Mouse (Mus musculus): ENCODE results near the gene Def6. TPM values are rescaled to one million over a fixed set of nuclear protein-coding genes. Genes with fewer than 3 reads are reported as not detected.
A peak's percentile ranks its signal among the peaks of the same experiment; 100 is the strongest.

The Def6 gene
- polyA plus RNA-seq, 1 experiment from 2014 or later = 4.6 TPM

DNA sequence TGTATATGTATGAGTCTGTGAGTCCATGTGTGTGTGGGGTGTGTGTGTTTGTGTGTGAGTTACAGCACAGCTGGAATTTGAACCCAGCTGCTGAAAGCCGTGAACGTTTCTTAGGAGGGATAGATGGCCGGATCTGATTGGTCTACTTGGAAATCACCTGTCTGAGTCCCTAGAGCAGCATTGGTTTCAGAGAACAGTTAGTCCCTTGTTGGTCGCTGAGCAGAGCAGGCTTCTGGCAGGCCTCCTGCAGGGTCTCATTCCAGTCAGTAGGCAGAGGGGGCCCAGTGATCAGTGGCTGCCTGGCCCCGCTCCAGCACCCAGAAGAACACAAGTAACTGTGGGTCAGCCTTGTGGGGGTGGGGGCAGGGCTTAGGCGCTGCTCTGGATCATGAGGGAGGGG lies 37.1 kb downstream of the Def6 start:
- Histone ChIP-seq H3K36me3 (ENCODE audit: control insufficient read depth, insufficient read depth) (no peaks in the 10 kb centered on the region), H3K9ac (replicated peaks; ENCODE audit: low read depth, low read length) (no peak overlapping the region), H3K4me2 (ENCODE audit: low read length) (no peak overlapping the region), H3K9me3 (ENCODE audit: control insufficient read depth, low read length) (no peaks in the 10 kb centered on the region), H3K27ac (ENCODE audit: low read length) (no peak overlapping the region), H3K27me3 (replicated peaks; ENCODE audit: control insufficient read depth, insufficient read depth, low read length) (no peaks in the 10 kb centered on the region), H3K4me1 (replicated peaks; ENCODE audit: control insufficient read depth, insufficient read depth, low read length) (peaks cover 6% of the 10 kb centered on the region; the same call in 1 of the 2 replicates), H3K4me3 (replicated peaks; ENCODE audit: low read length) (no peak overlapping the region)
- WGBS = 25% methylated on average over 6 of the region's 6 CpGs
- ATAC-seq = peak; percentile 62

- 70% methylated on average over 11 of the region's 11 CpGs for WGBS
- no peak for ATAC-seq
- Histone ChIP-seq H3K36me3 (ENCODE audit: control insufficient read depth, insufficient read depth) (no peaks in the 10 kb centered on the region), H3K9me3 (ENCODE audit: control insufficient read depth, low read length) (no peaks in the 10 kb centered on the region), H3K4me3 (replicated peaks; ENCODE audit: low read length) (no peak overlapping the region), H3K9ac (replicated peaks; ENCODE audit: low read depth, low read length) (no peak overlapping the region), H3K27ac (ENCODE audit: low read length) (no peak overlapping the region), H3K4me1 (replicated peaks; ENCODE audit: control insufficient read depth, insufficient read depth, low read length) (peaks cover 6% of the 10 kb centered on the region; the same call in 1 of the 2 replicates), H3K4me2 (ENCODE audit: low read length) (no peak overlapping the region), H3K27me3 (replicated peaks; ENCODE audit: control insufficient read depth, insufficient read depth, low read length) (no peaks in the 10 kb centered on the region)
These were observed 39.1 kb downstream of the Def6 start for GRCm38 (mm10) chr17:28246640-28247039.

DNA sequence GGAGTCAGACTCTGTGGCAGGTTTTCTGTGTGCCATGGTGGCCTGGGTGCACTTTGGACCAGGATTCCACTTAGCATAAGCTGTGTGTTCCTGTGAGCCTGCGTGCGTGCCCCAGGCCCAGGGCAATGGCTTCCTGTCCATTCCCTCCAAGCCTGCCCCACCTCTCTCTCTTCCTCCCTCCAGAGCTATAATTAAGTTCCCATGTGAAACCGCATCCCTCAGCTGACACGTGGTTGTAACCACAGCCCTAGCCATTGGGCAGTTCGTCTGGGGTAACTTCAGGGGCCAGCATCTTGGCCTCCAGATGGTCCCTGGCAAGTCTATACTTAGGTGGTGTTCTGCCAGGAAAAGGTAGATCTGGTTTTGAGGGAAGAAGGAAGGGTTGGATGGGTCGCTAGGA lies 40.0 kb downstream of the Def6 start:
- WGBS = 70% methylated on average over 6 of the region's 6 CpGs
- Histone ChIP-seq H3K27me3 (replicated peaks; ENCODE audit: control insufficient read depth, insufficient read depth, low read length) (no peaks in the 10 kb centered on the region), H3K4me2 (ENCODE audit: low read length) (no peak overlapping the region), H3K9me3 (ENCODE audit: control insufficient read depth, low read length) (no peaks in the 10 kb centered on the region), H3K9ac (replicated peaks; ENCODE audit: low read depth, low read length) (no peak overlapping the region), H3K27ac (ENCODE audit: low read length) (no peak overlapping the region), H3K36me3 (ENCODE audit: control insufficient read depth, insufficient read depth) (no peaks in the 10 kb centered on the region), H3K4me1 (replicated peaks; ENCODE audit: control insufficient read depth, insufficient read depth, low read length) (peaks cover 6% of the 10 kb centered on the region; the same call in 1 of the 2 replicates), H3K4me3 (replicated peaks; ENCODE audit: low read length) (no peak overlapping the region)
- ATAC-seq = no peak

- ATAC-seq = no peak
- 55% methylated on average over 12 of the region's 12 CpGs for WGBS
These were observed 41.5 kb downstream of the Def6 start for GRCm38 (mm10) chr17:28249062-28249461.

GRCm38 (mm10) chr17:28251579-28252280 lies 44.2 kb downstream of the Def6 start:
- no peak overlapping the region for H3K4me3 ChIP-seq (replicated peaks; ENCODE audit: low read length)
- H3K9me3 ChIP-seq (ENCODE audit: control insufficient read depth, low read length) = no peaks in the 10 kb centered on the region
- no peak overlapping the region for H3K27ac ChIP-seq (ENCODE audit: low read length)
- H3K4me1 ChIP-seq (replicated peaks; ENCODE audit: control insufficient read depth, insufficient read depth, low read length) = peaks cover 10% of the 10 kb centered on the region
- WGBS = 91% methylated on average over 12 of the region's 12 CpGs
- no peak overlapping the region for H3K9ac ChIP-seq (replicated peaks; ENCODE audit: low read depth, low read length)
- H3K36me3 ChIP-seq (ENCODE audit: control insufficient read depth, insufficient read depth) = no peaks in the 10 kb centered on the region
- no peak for ATAC-seq
- no peaks in the 10 kb centered on the region for H3K27me3 ChIP-seq (replicated peaks; ENCODE audit: control insufficient read depth, insufficient read depth, low read length)
- H3K4me2 ChIP-seq (ENCODE audit: low read length) = no peak overlapping the region

More at GRCm38 (mm10) chr17:28249062-28249461, 41.5 kb downstream of the Def6 start:
- Histone ChIP-seq H3K27me3 (replicated peaks; ENCODE audit: control insufficient read depth, insufficient read depth, low read length) (no peaks in the 10 kb centered on the region), H3K4me2 (ENCODE audit: low read length) (no peak overlapping the region), H3K9ac (replicated peaks; ENCODE audit: low read depth, low read length) (no peak overlapping the region), H3K27ac (ENCODE audit: low read length) (no peak overlapping the region), H3K4me3 (replicated peaks; ENCODE audit: low read length) (no peak overlapping the region), H3K4me1 (replicated peaks; ENCODE audit: control insufficient read depth, insufficient read depth, low read length) (peaks cover 6% of the 10 kb centered on the region; the same call in 1 of the 2 replicates), H3K36me3 (ENCODE audit: control insufficient read depth, insufficient read depth) (no peaks in the 10 kb centered on the region), H3K9me3 (ENCODE audit: control insufficient read depth, low read length) (no peaks in the 10 kb centered on the region)

DNA sequence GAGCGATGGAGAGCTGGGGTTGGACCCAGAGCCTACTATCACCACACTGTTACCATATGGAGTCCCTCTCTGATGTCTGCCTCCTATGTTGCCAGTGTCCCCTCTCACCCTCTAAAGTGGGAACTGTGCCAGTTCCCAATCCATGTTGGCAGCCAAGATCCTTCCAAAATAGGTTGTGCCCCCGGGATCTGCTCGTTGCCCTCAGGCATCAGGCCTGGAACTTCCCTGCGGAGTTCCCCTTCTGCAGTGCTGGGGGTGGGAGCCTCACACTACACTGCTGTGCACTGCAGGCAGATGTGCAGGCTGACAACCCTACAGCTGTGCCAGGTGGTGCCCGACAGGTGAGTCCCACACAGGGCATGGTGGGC lies 44.7 kb downstream of the Def6 start:
- no peak for ATAC-seq
- no peak overlapping the region for H3K4me3 ChIP-seq (replicated peaks; ENCODE audit: low read length)
- no peaks in the 10 kb centered on the region for H3K36me3 ChIP-seq (ENCODE audit: control insufficient read depth, insufficient read depth)
- no peak overlapping the region for H3K4me2 ChIP-seq (ENCODE audit: low read length)
- no peak overlapping the region for H3K9ac ChIP-seq (replicated peaks; ENCODE audit: low read depth, low read length)
- peaks cover 10% of the 10 kb centered on the region for H3K4me1 ChIP-seq (replicated peaks; ENCODE audit: control insufficient read depth, insufficient read depth, low read length)
- H3K9me3 ChIP-seq (ENCODE audit: control insufficient read depth, low read length) = no peaks in the 10 kb centered on the region
- no peak overlapping the region for H3K27ac ChIP-seq (ENCODE audit: low read length)
- WGBS = 70% methylated on average over 5 of the region's 5 CpGs
- no peaks in the 10 kb centered on the region for H3K27me3 ChIP-seq (replicated peaks; ENCODE audit: control insufficient read depth, insufficient read depth, low read length)

GRCm38 (mm10) chr17:28253216-28253615 lies 45.6 kb downstream of the Def6 start:
- WGBS = 94% methylated on average over 7 of the region's 7 CpGs
- no peak for ATAC-seq
- no peaks in the 10 kb centered on the region for H3K36me3 ChIP-seq (ENCODE audit: control insufficient read depth, insufficient read depth)
- peaks cover 10% of the 10 kb centered on the region for H3K4me1 ChIP-seq (replicated peaks; ENCODE audit: control insufficient read depth, insufficient read depth, low read length)
- H3K4me3 ChIP-seq (replicated peaks; ENCODE audit: low read length) = no peak overlapping the region
- H3K27me3 ChIP-seq (replicated peaks; ENCODE audit: control insufficient read depth, insufficient read depth, low read length) = no peaks in the 10 kb centered on the region
- H3K9ac ChIP-seq (replicated peaks; ENCODE audit: low read depth, low read length) = no peak overlapping the region
- no peak overlapping the region for H3K4me2 ChIP-seq (ENCODE audit: low read length)
- no peaks in the 10 kb centered on the region for H3K9me3 ChIP-seq (ENCODE audit: control insufficient read depth, low read length)
- no peak overlapping the region for H3K27ac ChIP-seq (ENCODE audit: low read length)

GRCm38 (mm10) chr17:28254804-28255203 lies 47.2 kb downstream of the Def6 start:
- Histone ChIP-seq H3K4me3 (replicated peaks; ENCODE audit: low read length) (no peak overlapping the region), H3K9ac (replicated peaks; ENCODE audit: low read depth, low read length) (no peak overlapping the region), H3K27ac (ENCODE audit: low read length) (no peak overlapping the region), H3K4me1 (replicated peaks; ENCODE audit: control insufficient read depth, insufficient read depth, low read length) (peaks cover 7% of the 10 kb centered on the region), H3K9me3 (ENCODE audit: control insufficient read depth, low read length) (no peaks in the 10 kb centered on the region), H3K27me3 (replicated peaks; ENCODE audit: control insufficient read depth, insufficient read depth, low read length) (no peaks in the 10 kb centered on the region), H3K36me3 (ENCODE audit: control insufficient read depth, insufficient read depth) (no peaks in the 10 kb centered on the region), H3K4me2 (ENCODE audit: low read length) (no peak overlapping the region)
- ATAC-seq = no peak
- 32% methylated on average over 4 of the region's 4 CpGs for WGBS

GRCm38 (mm10) chr17:28255651-28256050 lies 48.1 kb downstream of the Def6 start:
- no peak overlapping the region for H3K4me3 ChIP-seq (replicated peaks; ENCODE audit: low read length)
- H3K27ac ChIP-seq (ENCODE audit: low read length) = no peak overlapping the region
- H3K36me3 ChIP-seq (ENCODE audit: control insufficient read depth, insufficient read depth) = no peaks in the 10 kb centered on the region
- no peaks in the 10 kb centered on the region for H3K9me3 ChIP-seq (ENCODE audit: control insufficient read depth, low read length)
- H3K4me2 ChIP-seq (ENCODE audit: low read length) = no peak overlapping the region
- no peak overlapping the region for H3K9ac ChIP-seq (replicated peaks; ENCODE audit: low read depth, low read length)
- WGBS = 39% methylated on average over 5 of the region's 5 CpGs
- ATAC-seq = no peak
- peaks cover 7% of the 10 kb centered on the region for H3K4me1 ChIP-seq (replicated peaks; ENCODE audit: control insufficient read depth, insufficient read depth, low read length)
- H3K27me3 ChIP-seq (replicated peaks; ENCODE audit: control insufficient read depth, insufficient read depth, low read length) = no peaks in the 10 kb centered on the region

Data from forebrain, embryonic 16.5 days (tissue).